Mouse (Mus musculus) megakaryocyte progenitor cell, adult 5-6 weeks (primary cell): ENCODE data around the gene Enox1. TPM values are rescaled to one million over a fixed set of nuclear protein-coding genes. Genes with fewer than 3 reads are reported as not detected.

Experiments used
- ATAC-seq: replicated peaks from 2 replicates; pipeline ENCODE4 v1.8.0; 2016; ENCODE audit warnings: mild to moderate bottlenecking, moderate TSS enrichment, inconsistent platforms; ENCODE audit not compliant: poor library complexity
- total RNA-seq, 2 experiments: library from RNA; stranded (forward) in 1 of 2; stranded (reverse) in 1 of 2; fragments of 157-497, 149-512 nt in 1 of 2; fragments of 200-1000 nt in 1 of 2; gene quantifications; 2 replicates each; pipeline versions ENCODE4 v1.2.3 to v1.2.4; 2015 to 2017

Enox1 gene
- total RNA-seq, 2 experiments from 2014 or later, result not detected

DNA sequence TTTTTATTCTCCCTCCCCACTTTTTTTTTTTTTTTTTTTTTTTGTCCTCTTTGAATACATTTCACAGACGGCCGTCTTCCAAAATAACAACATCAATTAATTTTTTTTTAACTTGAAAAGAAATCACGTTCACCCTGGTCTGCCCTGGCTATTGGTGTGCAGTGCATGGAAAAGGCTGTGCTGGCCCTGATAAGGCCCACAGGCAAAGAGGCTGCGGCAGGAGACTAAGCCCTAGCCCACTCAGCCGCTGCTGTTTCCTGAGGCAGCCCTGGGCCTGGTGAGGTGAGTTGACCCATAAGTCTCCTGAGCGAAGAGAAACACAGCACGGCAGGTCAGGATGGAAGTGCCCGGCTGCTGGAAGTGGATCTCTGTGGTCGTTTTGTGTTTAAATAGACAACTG is 349.8 kb downstream of the Enox1 start:
- peak; percentile 27; the same call in 1 of the 2 replicates for ATAC-seq

DNA sequence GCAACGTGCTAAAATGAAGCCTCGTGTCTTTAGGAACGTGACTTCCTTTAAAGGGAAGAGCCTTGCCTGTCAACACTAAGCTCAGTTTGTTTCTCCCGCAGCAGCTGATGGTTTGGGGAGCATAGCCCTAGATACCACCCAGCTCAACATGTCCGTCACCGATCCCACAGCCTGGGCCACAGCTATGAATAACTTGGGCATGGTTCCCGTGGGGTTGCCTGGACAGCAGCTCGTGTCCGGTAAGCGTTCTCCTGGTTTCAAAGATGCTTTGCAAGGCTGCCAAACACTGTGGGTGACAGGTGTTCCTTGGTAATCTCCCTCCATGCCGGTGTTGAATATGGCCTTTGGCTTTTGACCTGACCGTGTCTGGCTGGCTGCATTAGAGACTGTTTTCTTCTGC is 351.5 kb downstream of the Enox1 start:
- ATAC-seq, result no peak

DNA sequence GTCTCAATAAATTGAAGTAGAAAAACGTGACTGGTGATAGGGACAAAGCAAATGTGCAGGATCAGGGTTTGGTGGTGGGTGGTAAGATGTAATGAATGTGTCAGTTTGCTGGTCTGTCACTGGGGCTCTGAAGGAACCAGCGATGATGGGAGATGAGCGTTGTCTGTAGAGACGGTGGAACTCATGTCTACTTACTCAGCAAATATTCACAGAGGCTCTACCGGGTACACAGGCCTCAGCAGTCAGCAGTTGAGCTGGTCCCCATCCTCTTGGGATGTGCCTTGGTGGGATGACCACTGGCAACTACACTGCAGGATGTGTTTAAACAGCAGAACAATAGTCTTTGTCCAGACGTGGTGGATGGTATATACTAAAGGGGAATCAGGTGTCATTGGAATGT is 352.5 kb downstream of the Enox1 start:
- no peak for ATAC-seq

DNA sequence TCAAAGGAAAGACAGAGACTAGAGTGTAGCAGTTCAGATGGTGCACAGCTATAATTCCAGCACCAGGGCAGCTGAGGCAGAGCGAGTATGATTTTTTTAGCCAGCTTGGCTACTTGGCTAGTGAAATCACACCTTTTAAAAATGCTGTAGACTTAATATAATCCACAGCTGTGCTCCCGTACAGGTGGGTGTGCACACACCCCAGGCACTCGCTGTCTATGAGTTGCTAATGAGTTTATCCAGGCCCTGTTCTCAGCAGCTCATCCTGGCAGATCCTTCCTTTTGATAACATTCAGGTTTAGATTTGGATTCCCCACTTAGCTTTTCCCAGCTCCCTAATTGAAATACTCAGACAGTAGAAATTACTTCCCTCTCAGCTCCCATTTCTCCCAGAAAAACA is 353.4 kb downstream of the Enox1 start:
- ATAC-seq, result no peak

DNA sequence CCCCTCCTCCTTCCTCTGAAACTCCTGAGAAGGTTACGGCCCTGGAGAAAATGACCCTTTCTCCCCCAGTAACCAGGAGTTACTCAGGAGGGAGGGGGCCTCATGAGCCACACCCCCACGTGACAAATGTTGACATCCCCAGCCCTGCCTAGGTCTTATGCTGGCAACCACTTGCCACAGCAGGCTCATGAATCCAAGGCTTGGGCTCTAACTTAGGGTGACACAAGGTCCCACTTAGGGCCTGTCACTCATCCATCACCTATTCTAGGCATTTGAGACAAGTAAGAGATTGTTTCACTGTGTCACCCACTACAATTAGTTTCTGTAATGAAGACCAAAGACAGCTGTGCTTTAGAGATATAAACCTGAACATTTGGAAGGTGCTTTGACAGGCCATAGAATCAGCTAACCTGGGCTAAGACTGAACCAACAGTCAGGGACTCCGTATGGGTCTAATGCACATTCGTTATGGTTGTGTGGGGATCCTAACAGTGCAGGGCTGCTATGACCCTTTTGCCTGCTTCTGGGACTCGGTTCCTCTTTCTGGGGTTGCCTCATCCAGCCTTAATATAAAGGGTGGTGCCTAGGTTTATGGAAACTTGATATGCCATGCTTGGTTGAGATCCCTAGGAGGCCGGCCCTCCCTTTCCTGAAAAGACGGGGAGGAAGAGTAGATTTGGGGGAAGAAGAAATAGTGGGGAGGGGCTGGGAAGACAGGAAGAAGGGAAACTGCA is 354.7 kb downstream of the Enox1 start:
- peak; percentile 98 for ATAC-seq

DNA sequence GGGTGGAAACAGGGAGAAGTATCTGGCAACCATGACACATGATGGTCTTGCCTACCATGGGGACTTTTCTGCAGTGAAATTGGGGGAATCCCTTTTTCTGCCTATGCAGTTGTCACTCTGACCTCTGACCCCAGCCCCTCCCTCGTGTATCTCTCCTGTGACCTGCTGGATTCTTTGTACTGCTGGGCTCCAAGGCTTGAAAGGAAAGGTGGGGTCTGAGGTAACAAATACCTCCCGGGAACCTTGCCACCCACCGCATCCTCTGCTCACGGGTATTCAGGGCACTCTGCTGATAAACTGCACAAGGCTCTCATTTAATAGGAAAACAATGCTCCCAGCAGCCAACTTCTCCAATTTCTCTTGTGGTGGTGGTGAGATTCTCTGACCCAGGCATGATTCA is 361.5 kb downstream of the Enox1 start:
- no peak for ATAC-seq

DNA sequence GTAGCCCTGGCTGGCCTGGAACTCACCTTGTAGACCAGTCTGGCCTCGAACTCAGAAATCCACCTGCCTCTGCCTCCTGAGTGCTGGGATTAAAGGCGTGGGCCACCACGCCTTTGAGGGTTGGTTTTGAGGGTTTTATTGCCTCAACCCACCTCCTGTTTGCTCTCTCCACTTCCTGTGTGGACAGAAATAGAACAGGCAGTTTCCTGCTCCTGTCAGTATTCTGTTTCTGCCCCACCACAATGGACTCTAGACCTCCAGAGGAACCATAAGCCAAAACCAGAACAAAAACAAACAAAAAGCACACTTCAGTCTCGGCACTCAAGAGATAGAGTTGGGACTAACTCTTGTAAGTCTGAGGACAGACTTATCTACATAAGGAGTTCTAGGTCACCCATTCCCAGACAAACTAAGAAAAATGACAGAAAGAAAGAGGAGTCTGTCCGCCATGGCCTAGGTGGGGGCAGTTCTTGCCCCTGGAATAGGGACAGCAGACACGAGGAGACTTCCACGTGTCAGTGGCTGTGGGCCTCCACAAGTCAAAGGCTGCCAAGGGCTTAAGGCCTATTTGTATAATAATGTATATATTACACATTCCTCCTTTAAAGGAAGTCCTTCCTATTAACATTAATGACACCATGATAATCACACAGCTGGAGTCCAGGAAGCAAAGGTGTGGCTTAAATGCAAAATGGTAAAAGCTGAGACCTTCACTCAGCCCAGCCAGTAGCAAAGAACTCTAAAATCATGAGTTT is 362.6 kb downstream of the Enox1 start:
- peak; percentile 91 for ATAC-seq

DNA sequence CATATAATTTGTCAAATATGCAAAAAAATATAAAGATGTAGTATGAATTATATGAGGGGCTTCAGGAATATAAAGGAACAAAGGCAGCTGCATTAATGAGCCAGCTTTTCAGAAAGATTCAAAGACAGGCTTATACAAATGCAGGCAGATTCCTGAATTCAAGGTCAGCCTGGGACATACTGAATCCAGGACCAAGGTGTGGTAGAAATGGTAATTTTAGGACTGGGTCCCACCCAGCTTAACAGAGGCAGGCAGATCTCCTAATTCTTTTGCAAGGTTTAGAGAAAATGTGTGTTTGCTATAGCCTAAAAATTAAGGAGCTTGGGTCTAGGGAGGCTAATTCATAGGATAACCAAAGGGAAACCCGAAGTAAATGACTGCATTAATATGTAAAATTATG is 363.1 kb downstream of the Enox1 start:
- ATAC-seq, result no peak

DNA sequence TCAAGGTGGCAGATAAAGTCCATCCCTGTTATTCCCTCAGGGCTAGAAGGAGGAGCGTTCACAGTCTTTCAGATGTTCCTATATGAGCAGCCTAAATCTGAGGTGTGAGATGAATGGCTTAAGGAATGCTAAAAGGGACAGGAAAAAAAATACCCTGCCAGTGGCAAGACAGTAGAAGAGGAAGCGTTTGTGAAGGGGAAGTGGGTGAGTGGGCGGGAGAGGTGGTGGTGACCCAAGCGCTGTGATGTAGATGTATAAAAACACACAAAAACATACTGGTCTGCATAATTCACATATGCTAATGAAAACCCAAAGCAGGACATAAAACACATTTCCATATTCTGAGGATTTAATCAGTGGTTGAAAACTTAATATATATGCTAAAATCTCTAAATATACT is 367.7 kb downstream of the Enox1 start:
- ATAC-seq, result peak; percentile 85

DNA sequence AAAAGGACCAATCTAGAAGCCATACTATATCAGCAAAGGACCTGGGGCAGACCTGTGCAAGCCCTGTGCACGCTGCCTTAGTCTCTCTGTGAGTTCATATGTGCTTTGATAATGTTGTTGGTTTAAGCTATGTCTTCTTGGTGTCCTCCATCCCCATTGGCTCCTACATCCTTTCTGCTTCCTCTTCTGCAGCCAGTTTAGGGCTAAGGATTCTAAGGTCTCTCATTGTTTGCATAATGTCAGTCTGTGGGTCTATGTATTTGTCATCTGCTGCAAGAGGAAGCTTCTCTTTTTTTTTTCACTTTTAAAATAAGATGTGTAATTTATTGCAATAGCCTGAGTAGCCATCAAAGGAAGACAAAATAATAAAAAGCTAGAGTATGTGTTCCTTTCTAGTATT is 369.7 kb downstream of the Enox1 start:
- ATAC-seq, result peak; percentile 83

DNA sequence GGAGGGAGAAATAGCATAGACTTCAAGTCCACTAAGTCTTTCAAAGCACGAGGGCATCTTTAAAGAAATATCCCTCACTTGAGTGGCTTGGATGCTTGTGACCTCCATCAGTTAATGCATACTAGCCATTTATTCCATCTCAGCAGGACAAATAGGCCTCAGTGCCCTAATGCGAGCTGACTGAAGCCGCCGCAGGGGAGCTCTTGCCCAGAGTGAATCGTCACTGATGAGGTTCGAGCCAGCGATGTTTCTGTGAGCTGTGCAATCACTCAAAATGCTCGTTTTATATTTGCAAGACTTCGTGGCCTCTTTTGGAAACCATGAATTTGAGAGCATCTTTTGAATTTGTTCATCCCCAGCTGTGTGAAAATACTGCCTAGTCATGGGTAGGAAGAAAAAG is 372.6 kb downstream of the Enox1 start:
- ATAC-seq, result no peak

DNA sequence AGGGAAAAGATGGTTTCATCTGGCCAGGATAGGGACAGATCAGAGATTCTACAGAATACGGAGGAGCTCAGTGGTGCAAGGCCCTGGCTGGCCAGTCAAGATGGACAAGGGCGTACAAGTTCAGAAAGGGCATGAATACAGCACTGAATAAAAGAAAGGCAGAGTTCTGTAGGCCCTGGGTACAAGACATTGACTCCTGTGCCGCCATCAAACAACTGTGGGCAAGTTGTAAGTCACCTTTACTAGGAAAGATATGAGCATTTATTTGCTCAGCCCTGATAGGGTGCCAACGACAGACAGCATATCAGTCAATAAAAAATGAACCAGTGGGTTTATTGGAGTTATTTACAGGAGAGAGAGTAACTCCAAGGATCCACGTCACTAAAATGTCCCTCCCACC is 373.1 kb downstream of the Enox1 start:
- no peak for ATAC-seq

DNA sequence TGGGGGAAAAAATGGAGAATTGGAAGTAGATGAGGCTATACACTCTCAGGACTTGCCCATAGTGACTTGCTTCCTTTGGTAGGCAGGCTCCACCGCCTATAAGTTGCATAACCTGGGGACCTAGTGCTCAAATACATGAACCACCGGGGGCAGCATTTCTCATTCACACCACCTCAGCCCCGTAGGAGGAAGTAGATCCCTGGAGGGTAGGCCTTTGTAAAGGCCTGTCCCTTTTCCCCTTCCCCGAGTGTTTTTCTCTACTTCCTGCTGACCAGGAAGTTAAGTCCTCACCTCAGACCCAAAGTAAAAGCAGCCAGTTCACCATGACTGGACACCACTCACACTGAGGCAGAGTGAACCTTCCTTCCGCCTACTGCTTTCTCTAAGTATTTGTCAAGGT is 377.1 kb downstream of the Enox1 start:
- peak; percentile 95 for ATAC-seq

DNA sequence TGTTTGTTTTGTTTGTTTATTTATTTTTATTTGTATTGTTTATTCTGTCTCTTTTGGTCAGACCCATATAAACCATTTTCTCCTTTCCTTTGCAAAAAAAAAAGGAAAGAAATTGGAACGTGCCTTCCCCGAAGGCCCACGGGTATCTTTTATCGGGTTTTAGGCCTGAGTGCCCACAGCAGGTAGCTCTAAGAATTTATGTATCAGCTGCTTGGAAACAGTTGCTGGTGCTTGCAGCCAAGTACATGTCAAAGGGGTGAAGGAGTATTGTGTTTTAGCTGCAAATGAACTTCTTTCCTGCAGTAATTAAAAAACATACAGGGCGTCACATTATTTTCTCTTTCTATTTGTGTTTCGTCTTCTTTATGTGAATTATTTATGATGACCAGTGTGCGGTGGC is 377.6 kb downstream of the Enox1 start:
- ATAC-seq, result no peak

DNA sequence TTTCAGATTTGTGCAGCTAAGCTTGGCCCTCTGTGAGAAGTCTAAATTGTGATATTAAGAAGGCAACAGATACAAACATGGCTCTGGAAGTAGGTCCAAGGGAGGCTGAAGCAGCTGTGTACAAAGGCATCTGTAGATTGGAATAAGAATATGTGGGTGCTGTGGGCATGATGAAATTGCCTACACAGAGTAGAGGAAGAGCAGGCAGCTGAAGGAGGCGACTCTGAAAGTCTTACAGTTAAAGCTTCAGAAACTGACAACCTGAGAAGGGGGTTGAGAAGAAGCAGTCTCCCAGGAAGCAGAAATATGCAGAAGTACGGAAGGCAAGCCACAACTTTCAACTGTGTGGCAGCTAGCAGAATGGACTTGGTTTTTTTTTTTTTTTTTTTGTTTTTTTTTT is 380.0 kb downstream of the Enox1 start:
- no peak for ATAC-seq

DNA sequence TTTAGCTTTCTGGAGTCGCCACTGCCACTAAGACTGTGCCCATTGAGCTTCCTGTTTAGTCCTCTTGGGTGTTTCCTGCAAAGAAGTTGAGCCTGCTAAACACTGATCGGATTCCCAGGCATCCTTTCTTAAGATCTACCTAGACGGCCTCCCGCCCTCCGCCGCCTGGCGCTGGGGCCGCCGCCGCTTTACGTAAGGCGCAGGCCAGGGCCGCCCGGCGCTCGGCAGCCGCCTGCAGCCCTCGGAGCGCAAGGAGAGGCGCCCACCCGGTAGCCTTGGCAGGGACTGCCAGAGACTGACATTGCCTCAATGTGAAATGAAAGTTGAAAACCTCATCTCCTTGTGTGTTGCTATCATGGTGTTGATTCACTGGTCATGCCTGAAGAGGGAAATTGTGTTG is 383.0 kb downstream of the Enox1 start:
- ATAC-seq, result peak; percentile 60

DNA sequence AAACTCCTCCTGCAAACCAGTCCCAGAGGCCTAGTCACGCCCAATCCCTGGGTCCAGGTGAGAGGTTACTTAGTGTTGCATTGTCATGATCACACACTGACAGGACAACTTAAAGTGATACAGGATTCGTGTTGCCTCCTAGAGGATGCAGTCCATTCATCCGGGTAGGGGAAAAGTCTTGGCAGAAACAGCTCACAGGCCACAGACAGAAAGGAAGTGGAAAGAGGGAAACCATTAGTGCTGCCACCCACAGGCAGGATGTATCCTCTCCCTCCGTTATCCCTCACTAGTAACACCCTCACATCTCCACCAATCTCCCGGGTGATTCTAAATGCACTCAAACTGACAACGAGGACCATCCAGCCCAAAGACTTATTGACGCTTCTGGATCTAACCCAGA is 385.4 kb downstream of the Enox1 start:
- no peak; the same call in 1 of the 2 replicates for ATAC-seq

DNA sequence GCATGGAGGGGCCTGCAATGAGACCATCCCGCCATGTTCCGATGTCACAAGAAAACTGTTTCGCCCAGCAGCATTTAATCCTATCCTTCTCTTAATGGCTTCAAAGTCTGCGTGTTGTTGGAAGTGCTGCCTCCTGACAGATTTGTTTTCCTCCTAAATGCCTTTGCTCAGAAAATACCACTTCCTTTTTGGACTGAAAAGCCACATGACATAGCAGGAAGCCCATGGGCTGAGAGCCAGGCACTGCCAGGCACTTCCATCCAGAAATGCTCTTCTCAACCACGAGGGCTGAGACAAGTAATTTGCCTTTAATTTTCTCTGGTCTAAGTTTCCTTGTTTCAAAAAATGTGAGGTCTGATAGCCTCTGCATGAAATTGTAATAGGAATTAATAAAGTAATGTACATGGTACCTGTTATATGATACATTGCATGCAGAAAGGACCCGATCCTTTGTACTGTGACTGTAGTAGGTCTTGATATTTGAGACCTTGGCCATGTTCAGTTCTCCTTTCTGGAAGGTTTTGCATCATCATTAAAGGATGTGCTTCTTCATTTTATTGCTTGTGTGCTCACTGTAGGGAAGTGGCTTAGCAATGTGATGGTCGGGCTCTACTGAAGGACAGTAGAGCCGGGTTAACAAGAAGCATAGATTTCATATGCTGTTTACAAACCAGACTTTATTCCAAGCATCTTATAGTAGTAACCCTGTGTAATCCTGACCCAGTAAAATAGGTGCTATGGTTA is 390.1 kb downstream of the Enox1 start:
- ATAC-seq, result peak; percentile 83

DNA sequence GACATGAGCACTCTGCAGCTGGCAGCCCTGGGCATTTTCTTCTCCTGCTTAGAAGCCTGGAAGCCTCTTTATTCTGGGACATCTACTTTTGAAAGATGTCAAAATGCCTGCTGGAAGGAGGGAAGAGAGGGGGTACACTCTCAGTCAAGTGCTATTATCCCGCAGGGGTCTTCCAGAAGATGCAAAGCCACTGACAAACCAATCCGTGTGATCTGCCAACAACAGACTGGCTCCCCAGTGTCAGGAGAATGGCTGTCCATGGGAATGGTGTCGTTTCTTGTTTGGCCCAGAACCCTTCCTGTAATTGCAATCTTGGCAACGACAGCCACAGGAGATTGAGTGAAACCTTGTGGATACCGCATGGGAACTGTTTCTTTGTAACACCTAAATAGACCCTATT is 390.8 kb downstream of the Enox1 start:
- no peak for ATAC-seq

DNA sequence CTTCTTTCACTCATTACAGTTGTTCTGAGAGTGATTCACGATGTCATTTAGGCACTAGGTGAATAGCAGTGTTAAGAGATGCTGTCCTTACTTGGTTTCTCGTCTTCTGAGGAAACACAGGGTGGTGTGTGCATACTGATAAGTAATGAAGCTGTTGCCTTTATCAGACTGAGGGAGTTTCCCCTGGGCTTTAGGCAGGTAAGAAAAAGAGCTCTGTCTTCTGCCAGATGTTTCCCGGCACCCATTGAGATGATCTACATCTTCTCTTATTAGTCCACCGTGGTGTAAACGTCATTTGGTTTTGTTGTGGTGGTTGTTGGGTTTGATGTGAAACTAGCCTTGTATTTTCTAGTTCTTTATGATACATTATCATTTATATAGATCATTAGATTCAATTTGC is 392.4 kb downstream of the Enox1 start:
- ATAC-seq, result 0 out of 2 replicates have a peak, but pooled peaks have one; percentile 39

DNA sequence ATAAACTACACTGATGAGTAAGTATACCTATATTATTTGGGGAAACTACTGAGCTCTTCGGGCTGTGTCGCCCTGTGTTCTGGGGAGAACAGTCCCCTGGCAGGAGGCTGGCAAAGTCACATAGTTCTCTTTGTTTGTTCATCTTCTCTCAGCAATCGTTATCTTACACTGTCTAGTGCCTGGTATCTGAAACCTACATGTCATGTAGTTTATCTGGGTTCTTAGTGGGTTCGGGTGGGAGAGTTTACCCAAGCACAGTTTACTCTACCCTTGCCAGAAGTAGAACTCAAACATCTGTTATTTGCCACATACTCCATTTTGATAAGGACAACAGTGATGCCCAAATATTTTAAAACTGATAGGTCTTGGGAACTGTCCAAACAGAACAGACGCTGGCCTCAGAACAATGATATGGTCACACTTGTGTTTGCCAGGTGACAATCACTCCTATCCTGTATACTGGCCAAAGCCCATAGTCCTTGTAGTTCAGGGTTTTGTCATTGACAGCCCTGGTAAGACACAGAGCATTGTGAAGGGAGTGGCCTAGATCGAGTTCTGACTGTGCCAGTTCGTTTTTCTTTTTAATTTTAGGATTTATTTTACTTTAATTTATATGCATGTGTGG is 401.0 kb downstream of the Enox1 start:
- ATAC-seq, result peak; percentile 92
